Mouse (Mus musculus): ENCODE measurements around the gene Cmss1. TPM values are rescaled to one million over a fixed set of nuclear protein-coding genes. Genes with fewer than 3 reads are reported as not detected.

The Cmss1 gene
- polyA plus RNA-seq, 1 experiment from 2014 or later, result 50.4 TPM

GRCm38 (mm10) chr16:57278976-57279626 lies 327.6 kb downstream of the Cmss1 start:
- no peak for DNase-seq (ENCODE audit: low spot score)
- TF ChIP-seq CTCF (IDR thresholded peaks at IDR 0.05; ENCODE audit: low read depth), result peak; percentile 7; the same call in 1 of the 2 replicates
- WGBS, result 86% methylated on average over 10 of the region's 12 CpGs

GRCm38 (mm10) chr16:57269751-57270150 lies 336.9 kb downstream of the Cmss1 start:
- no peak overlapping the region for H3K4me2 ChIP-seq (ENCODE audit: low read length)
- no peak for TF ChIP-seq CTCF (IDR thresholded peaks at IDR 0.05; ENCODE audit: low read depth)
- H3K9ac ChIP-seq (ENCODE audit: low read depth, low read length), result no peak overlapping the region
- DNase-seq (ENCODE audit: low spot score) (no peak), ATAC-seq (replicated peaks; ENCODE audit: low FRiP score, low read depth) (no peak)
- H3K36me3 ChIP-seq (ENCODE audit: insufficient read depth, low read length), result no peaks in the 10 kb centered on the region
- H3K4me3 ChIP-seq (replicated peaks; ENCODE audit: low read depth, low read length), result no peak overlapping the region
- H3K27ac ChIP-seq, result no peak overlapping the region
- H3K27me3 ChIP-seq (ENCODE audit: insufficient read depth, low read length), result no peaks in the 10 kb centered on the region
- H3K9me3 ChIP-seq (replicated peaks; ENCODE audit: low read length), result no peaks in the 10 kb centered on the region
- WGBS, result 91% methylated on average over 13 of the region's 13 CpGs
- no peaks in the 10 kb centered on the region for H3K4me1 ChIP-seq (replicated peaks; ENCODE audit: insufficient read depth, low read length)

More at GRCm38 (mm10) chr16:57278976-57279626, 327.6 kb downstream of the Cmss1 start:
- no peak for ATAC-seq (replicated peaks; ENCODE audit: low FRiP score, low read depth)
- Histone ChIP-seq H3K9me3 (replicated peaks; ENCODE audit: low read length) (no peaks in the 10 kb centered on the region), H3K27me3 (ENCODE audit: insufficient read depth, low read length) (no peaks in the 10 kb centered on the region), H3K4me3 (replicated peaks; ENCODE audit: low read depth, low read length) (no peak overlapping the region), H3K36me3 (ENCODE audit: insufficient read depth, low read length) (no peaks in the 10 kb centered on the region), H3K4me1 (replicated peaks; ENCODE audit: insufficient read depth, low read length) (no peaks in the 10 kb centered on the region), H3K4me2 (ENCODE audit: low read length) (no peak overlapping the region), H3K27ac (no peak overlapping the region), H3K9ac (ENCODE audit: low read depth, low read length) (no peak overlapping the region)

DNA sequence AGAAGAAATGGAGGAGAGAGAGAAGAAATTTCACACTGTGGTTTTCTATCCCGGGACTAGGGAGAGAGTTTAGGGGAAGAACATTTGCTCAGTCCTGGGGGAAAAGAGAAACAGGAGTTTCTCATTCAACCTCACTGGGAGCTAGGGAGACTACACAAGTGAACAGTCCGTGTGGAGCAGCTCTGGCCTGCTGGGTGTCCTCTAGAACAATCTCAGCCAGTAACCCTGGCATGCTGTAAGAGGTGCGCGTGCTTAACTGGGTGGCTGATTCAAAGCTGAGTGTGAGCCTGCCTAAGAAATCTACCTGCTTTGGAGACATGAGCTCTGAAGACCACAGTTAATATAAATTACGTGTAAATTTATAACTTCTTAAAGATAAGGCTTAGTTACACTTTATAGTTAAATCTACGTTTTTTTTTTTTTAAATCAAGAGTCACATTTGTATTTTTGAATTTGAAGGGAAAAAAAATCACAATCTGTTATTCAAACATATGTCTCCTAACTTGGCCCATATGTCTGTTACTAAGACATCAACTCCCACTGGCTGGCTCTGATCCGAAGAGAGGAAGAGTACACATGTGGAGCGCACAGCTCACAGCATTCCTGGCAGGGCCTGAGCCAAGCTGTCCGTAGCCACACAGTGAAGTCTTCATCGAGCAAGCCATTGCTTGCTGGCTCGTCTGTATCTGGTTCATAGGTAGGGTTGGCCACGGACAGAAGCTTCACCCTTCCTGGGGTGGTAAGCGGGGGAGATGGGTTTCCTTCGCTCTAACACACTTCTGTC lies 338.4 kb downstream of the Cmss1 start:
- DNase-seq (ENCODE audit: low spot score) (no peak), ATAC-seq (replicated peaks; ENCODE audit: low FRiP score, low read depth) (no peak)
- Histone ChIP-seq H3K27me3 (ENCODE audit: insufficient read depth, low read length) (no peaks in the 10 kb centered on the region), H3K9me3 (replicated peaks; ENCODE audit: low read length) (no peaks in the 10 kb centered on the region), H3K9ac (ENCODE audit: low read depth, low read length) (no peak overlapping the region), H3K27ac (no peak overlapping the region), H3K4me1 (replicated peaks; ENCODE audit: insufficient read depth, low read length) (no peaks in the 10 kb centered on the region), H3K4me3 (replicated peaks; ENCODE audit: low read depth, low read length) (no peak overlapping the region), H3K36me3 (ENCODE audit: insufficient read depth, low read length) (no peaks in the 10 kb centered on the region), H3K4me2 (ENCODE audit: low read length) (no peak overlapping the region)
- 82% methylated on average over 14 of the region's 14 CpGs for WGBS
- no peak for TF ChIP-seq CTCF (IDR thresholded peaks at IDR 0.05; ENCODE audit: low read depth)

GRCm38 (mm10) chr16:57267068-57267467 lies 339.6 kb downstream of the Cmss1 start:
- 10% methylated on average over 1 of the region's 1 CpGs for WGBS
- H3K27ac ChIP-seq, result no peak overlapping the region
- H3K4me3 ChIP-seq (replicated peaks; ENCODE audit: low read depth, low read length), result no peak overlapping the region
- no peak overlapping the region for H3K4me2 ChIP-seq (ENCODE audit: low read length)
- TF ChIP-seq CTCF (IDR thresholded peaks at IDR 0.05; ENCODE audit: low read depth), result no peak
- H3K36me3 ChIP-seq (ENCODE audit: insufficient read depth, low read length), result no peaks in the 10 kb centered on the region
- no peak for ATAC-seq (replicated peaks; ENCODE audit: low FRiP score, low read depth)
- DNase-seq (ENCODE audit: low spot score), result peak; percentile 84
- H3K9me3 ChIP-seq (replicated peaks; ENCODE audit: low read length), result no peaks in the 10 kb centered on the region
- H3K27me3 ChIP-seq (ENCODE audit: insufficient read depth, low read length), result no peaks in the 10 kb centered on the region
- H3K9ac ChIP-seq (ENCODE audit: low read depth, low read length), result no peak overlapping the region
- no peaks in the 10 kb centered on the region for H3K4me1 ChIP-seq (replicated peaks; ENCODE audit: insufficient read depth, low read length)

DNA sequence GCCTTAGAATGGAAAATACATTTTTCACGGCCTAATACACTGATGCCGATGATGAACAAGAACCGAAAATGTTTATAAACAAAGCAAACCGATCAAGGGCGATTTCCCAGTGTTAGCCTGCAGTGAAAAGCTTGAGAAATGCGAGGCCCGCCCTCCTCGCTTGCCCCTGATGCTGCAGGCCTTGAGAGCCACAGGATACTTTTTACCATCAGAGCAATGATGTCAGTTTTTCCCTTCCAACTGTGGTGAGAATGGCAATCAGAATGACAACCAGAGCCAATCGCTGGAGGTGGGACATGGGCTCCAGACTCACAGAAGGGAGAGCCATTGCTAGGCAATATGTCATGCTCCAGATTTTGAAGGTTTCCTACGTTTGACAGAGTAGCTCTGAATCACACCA lies 346.5 kb downstream of the Cmss1 start:
- no peaks in the 10 kb centered on the region for H3K27me3 ChIP-seq (ENCODE audit: insufficient read depth, low read length)
- 94% methylated on average over 10 of the region's 10 CpGs for WGBS
- no peak overlapping the region for H3K4me3 ChIP-seq (replicated peaks; ENCODE audit: low read depth, low read length)
- no peak overlapping the region for H3K9ac ChIP-seq (ENCODE audit: low read depth, low read length)
- no peaks in the 10 kb centered on the region for H3K4me1 ChIP-seq (replicated peaks; ENCODE audit: insufficient read depth, low read length)
- H3K9me3 ChIP-seq (replicated peaks; ENCODE audit: low read length), result no peaks in the 10 kb centered on the region
- H3K4me2 ChIP-seq (ENCODE audit: low read length), result no peak overlapping the region
- H3K27ac ChIP-seq, result no peak overlapping the region
- ATAC-seq (replicated peaks; ENCODE audit: low FRiP score, low read depth) (no peak), DNase-seq (ENCODE audit: low spot score) (no peak)
- no peaks in the 10 kb centered on the region for H3K36me3 ChIP-seq (ENCODE audit: insufficient read depth, low read length)
- no peak for TF ChIP-seq CTCF (IDR thresholded peaks at IDR 0.05; ENCODE audit: low read depth)

GRCm38 (mm10) chr16:57259356-57260083 lies 347.1 kb downstream of the Cmss1 start:
- TF ChIP-seq CTCF (IDR thresholded peaks at IDR 0.05; ENCODE audit: low read depth), result no peak

More at GRCm38 (mm10) chr16:57259356-57260083, 347.1 kb downstream of the Cmss1 start:
- Histone ChIP-seq H3K27ac (no peak overlapping the region), H3K36me3 (ENCODE audit: insufficient read depth, low read length) (no peaks in the 10 kb centered on the region), H3K27me3 (ENCODE audit: insufficient read depth, low read length) (no peaks in the 10 kb centered on the region), H3K9me3 (replicated peaks; ENCODE audit: low read length) (no peaks in the 10 kb centered on the region), H3K4me2 (ENCODE audit: low read length) (no peak overlapping the region), H3K4me1 (replicated peaks; ENCODE audit: insufficient read depth, low read length) (no peaks in the 10 kb centered on the region), H3K9ac (ENCODE audit: low read depth, low read length) (no peak overlapping the region), H3K4me3 (replicated peaks; ENCODE audit: low read depth, low read length) (no peak overlapping the region)
- DNase-seq (ENCODE audit: low spot score), result no peak
- 88% methylated on average over 13 of the region's 13 CpGs for WGBS
- ATAC-seq (replicated peaks; ENCODE audit: low FRiP score, low read depth), result no peak

Other genes starting within 250 kb of the Cmss1 start
- gene Col8a1, start 147.9 kb upstream of the Cmss1 start, polyA plus RNA-seq (2015; fragmentation: Nextera tagmentation; extraction: Ambion mirVana), result 3.5 and 3.7 TPM in 2 replicates

Data from kidney, postnatal 0 days (tissue).